ENCODE assay signal across 8 mouse cellular contexts in the genomic region with DNA sequence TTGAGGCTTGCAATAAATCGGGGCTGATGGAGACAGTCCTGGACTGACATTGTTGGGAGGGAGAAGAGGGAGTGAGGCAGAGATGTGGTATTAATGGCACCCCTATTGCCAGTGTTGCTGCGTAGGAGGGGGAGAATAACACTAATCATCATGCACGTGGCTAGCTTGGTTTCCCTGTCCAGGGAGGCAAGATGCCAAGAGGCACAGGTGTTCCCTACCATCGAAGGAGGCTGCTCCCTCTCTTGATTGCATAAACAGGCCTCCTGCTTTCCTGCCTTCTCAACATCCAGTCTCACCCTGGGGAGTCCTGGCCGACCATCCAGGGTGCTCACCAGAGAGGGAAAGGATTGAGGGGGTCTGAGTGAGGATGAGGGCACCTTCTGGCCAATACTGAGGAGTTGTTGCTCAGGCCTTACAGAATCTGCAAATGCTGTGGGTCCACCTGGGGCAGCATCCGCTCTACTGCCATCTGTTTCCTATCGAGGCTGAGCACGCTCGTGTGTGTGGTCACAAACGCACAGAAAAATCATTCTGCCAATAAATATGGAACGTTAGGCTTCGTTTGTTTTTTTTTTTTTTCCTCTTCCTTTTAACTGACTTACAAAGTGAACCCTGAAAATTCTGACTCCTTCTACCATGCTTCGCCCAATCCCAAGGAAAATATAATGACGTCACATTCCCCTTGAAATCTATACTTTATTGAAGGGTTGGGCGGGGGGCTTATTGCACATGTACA.
A peak's percentile ranks its signal among the peaks of the same experiment; 100 is the strongest.
DNase-seq lines count a peak whose midpoint lies in the region; ATAC-seq and TF ChIP-seq lines count a peak whose summit lies in the region.

No protein-coding gene starts in this region.

- 37% methylated on average over 15 of the region's 15 CpGs for WGBS in forebrain, embryonic 16.5 days

- intact Hi-C loops in gastrocnemius, adult 2 months (cut with DNase I), result no loop called here

- H3K36me3 ChIP-seq in forebrain, embryonic 16.5 days (ENCODE audit: control insufficient read depth, insufficient read depth), result no peaks in the 10 kb centered on the region

- peak; percentile 23 for DNase-seq in gastrocnemius, adult 2 months
- DNase-seq in gastrocnemius, postnatal 4 days (ENCODE audit: low spot score in 2 of 2), result no peak
- peak; percentile 81 for DNase-seq in cerebellum, adult 11 months
- peak; percentile 35 to 49 for DNase-seq in layer of hippocampus, postnatal 25 days (ENCODE audit: extremely low spot score in 1 of 2, low spot score in 1 of 2)
- peak; percentile 36 for DNase-seq in right cerebral cortex, postnatal 25 days
- no peak for DNase-seq in adrenal gland, adult 18-20 months (ENCODE audit: low spot score in 2 of 2)
- no peak for DNase-seq in thymus, postnatal 14 days

- H3K27ac ChIP-seq in gastrocnemius, adult 2 months, result no peak overlapping the region
- peak overlapping the region; percentile 86 for H3K27ac ChIP-seq in forebrain, embryonic 16.5 days (ENCODE audit: low read length)

- no peak overlapping the region for H3K4me3 ChIP-seq in gastrocnemius, adult 2 months
- no peak overlapping the region for H3K4me3 ChIP-seq in forebrain, embryonic 16.5 days (replicated peaks; ENCODE audit: low read length)

- ATAC-seq in forebrain, embryonic 16.5 days, result peak; percentile 50

- peaks cover 31% of the 10 kb centered on the region for H3K4me1 ChIP-seq in forebrain, embryonic 16.5 days (replicated peaks; ENCODE audit: control insufficient read depth, insufficient read depth, low read length)

- H3K27me3 ChIP-seq in forebrain, embryonic 16.5 days (replicated peaks; ENCODE audit: control insufficient read depth, insufficient read depth, low read length), result no peaks in the 10 kb centered on the region

- H3K4me2 ChIP-seq in forebrain, embryonic 16.5 days (ENCODE audit: low read length), result peak overlapping the region; percentile 31

- no peak overlapping the region for H3K9ac ChIP-seq in forebrain, embryonic 16.5 days (replicated peaks; ENCODE audit: low read depth, low read length)

- no peaks in the 10 kb centered on the region for H3K9me3 ChIP-seq in forebrain, embryonic 16.5 days (ENCODE audit: control insufficient read depth, low read length)

- TF ChIP-seq CTCF in gastrocnemius, adult 2 months (IDR thresholded peaks at IDR 0.05), result no peak

Comparison
In these comparisons a context has a peak if more than half of its experiments do, and no peak if none do; other contexts are left out.
1. DNase-seq: peak in gastrocnemius, adult 2 months (single experiment), cerebellum, adult 11 months (single experiment), layer of hippocampus, postnatal 25 days (2 of 2) and right cerebral cortex, postnatal 25 days (single experiment); none in gastrocnemius, postnatal 4 days (0 of 2), adrenal gland, adult 18-20 months (0 of 2) and thymus, postnatal 14 days (single experiment).